Mouse (Mus musculus): Measurements from ENCODE around the gene Hspa1a. TPM values are rescaled to one million over a fixed set of nuclear protein-coding genes. Genes with fewer than 3 reads are reported as not detected.
A peak's percentile ranks its signal among the peaks of the same experiment; 100 is the strongest.
"Not testable (repeated sequence)": the region's sequence is repeated elsewhere in the genome, so short reads cannot be mapped to it uniquely, and the experiment has no call there.

Gene Hspa1a
- 10 to 100 TPM; 16.6 to 99.8 TPM for total RNA-seq (2021)
- long read RNA-seq, experiment 1, transcript Hspa1a-201 (1 exons, 2,967 nt) = major isoform, 18 of 18 reads
- long read RNA-seq, experiment 1, partial matches to known transcripts = 0 of 18 reads
- long read RNA-seq, experiment 1, other reads (novel, unspliced or antisense) = 0 of 18 reads
- long read RNA-seq, experiment 2, transcript Hspa1a-201 (1 exons, 2,967 nt) = major isoform, 5 of 5 reads
- long read RNA-seq, experiment 2, partial matches to known transcripts = 0 of 5 reads
- long read RNA-seq, experiment 2, other reads (novel, unspliced or antisense) = 0 of 5 reads

DNA sequence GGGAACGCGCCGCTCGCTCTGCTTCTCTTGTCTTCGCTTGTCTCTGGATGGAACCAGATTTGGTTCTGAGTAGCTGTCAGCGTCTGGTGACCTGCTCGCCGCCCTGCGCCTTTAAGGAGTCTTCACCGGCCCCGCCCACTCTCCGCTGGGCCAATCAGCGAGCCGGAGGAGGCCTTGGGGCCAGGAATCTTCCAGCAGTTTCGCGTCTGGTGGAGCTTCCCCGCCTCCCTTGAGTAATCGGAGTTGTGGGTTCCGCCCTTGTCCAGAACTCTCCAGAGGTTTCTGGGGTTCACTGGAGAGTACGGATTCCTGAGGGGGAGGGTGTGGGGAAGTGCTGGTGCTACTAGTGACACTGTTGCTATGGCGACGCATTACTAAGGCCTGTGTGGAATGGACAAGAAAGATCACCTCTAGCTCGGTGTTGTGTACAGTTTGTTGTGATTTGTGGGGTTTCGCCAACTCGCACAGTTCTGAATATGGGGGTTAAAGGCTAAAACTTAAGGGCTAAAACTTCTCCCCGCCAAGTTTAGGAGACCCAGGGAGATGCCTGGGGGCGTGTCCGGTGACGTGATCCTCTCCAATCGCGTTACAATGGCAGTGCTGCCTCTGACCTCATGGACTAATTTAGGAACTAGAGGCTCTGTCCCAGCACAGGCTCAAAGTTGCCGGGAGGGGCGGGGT is at the start of gene Hspa1a, which contains the start of gene Hspa1l:
Gene Hspa1a, minus strand, starts transcription at position 88 of the 681 bp plus-strand sequence.
Gene Hspa1l, plus strand, starts transcription at position 635 of the 681 bp plus-strand sequence.
- peak; percentile 89 for DNase-seq (ENCODE audit: low spot score)

DNA sequence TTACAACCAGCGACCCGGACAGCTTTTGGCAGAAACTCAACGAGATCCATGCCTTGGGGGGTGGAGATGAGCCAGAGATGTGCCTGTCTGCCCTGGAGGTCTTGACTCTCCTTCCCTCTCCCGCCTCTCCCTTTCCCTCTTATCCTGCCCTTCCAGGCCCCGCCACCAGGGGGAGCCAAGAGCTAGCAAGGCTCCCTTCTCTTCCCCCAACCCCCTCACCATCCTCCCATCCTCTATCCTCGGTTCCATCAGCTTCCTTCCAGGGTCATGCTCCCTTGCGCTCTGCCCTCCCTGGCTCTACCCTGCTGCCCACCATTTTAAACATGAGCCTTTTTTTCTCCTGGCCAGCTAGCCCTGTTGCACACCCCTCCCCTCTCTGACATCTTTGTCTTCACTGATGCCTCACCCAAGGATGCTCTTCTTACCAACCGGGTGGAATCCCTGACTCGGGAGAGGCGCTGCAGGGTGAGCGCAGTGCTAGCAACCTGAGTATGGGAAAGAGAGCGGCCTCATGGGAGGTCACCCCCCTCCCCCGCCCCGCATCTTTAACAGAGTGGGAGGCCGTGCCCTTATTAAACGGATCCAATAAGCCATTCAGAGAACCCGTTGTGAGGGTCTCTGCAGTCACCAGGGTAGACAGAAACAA is 49.3 kb upstream of the Hspa1a start:
- peak; percentile 89 for DNase-seq (ENCODE audit: low spot score)

DNA sequence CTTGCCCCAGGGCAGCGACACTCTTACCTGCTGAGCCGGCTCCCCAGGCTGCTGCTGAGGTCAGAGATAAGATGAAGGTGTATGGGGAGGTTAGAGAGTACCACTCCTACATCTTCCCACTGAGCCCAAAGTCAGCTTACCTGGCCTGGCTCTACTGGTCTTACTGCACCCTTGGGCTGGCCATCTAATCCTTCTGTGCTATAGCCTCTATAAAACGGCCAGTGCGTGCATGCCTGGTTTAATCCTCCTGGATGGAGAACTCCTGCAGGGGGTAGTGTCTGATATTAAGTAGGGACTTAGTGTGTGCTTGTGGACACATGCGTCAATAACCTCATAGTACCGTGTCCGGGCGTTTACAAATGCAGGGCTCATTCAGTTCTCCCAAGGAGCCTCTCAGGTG is 48.6 kb upstream of the Hspa1a start:
- no peak for DNase-seq (ENCODE audit: low spot score)

DNA sequence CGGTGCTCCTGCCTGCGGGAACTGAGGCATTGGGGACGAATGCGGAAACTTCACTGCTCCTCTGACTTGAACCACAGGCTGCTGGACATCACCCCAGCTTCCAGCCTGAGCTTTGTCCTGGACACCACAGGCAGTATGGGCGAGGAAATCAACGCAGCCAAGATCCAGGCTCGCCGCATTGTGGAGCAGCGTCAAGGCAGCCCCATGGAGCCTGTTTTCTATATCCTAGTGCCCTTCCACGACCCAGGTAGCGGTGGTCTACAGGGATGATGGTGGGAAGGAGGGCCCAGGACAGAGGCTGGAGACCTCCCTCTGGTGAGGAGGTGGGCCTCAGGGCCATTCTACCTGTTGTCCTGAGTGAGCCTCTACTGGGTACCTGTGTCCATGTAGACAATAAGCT is 47.9 kb upstream of the Hspa1a start:
- DNase-seq (ENCODE audit: low spot score) = no peak

DNA sequence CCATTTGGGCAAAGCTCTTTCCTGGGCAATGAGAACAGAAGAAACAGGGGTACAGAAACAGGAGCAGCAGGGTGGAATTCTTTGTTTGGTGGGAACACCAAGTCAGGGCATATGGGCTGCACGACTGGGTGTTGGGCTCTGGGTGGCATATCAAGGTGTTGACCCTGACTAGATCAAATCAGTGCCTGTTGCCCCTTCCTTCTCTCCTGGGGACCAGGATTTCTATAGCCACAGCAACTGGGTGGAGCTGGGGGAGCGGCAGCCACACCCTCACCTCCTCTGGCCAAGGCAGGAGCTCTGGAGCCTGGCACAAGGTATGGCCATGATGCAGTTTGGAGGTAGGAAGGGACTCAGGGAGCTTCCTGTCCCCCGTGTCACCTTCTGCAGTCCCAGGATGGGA is 46.2 kb upstream of the Hspa1a start:
- DNase-seq (ENCODE audit: low spot score) = no peak

DNA sequence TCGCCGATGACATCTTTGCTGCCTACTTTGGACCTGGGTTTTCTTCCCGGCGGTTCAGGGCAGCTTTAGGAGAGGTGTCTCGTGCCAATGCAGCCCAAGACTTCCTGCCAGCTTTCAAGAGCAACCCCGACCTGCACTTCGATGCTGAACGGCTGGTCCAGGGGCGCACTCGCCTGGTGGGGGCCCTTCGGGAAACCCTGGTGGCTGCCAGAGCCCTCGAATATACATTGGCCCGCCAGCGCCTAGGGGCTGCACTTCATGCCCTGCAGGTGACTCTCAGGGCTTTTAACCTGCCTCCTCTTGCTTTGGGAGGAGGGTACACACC is 45.7 kb upstream of the Hspa1a start:
- no peak for DNase-seq (ENCODE audit: low spot score)

DNA sequence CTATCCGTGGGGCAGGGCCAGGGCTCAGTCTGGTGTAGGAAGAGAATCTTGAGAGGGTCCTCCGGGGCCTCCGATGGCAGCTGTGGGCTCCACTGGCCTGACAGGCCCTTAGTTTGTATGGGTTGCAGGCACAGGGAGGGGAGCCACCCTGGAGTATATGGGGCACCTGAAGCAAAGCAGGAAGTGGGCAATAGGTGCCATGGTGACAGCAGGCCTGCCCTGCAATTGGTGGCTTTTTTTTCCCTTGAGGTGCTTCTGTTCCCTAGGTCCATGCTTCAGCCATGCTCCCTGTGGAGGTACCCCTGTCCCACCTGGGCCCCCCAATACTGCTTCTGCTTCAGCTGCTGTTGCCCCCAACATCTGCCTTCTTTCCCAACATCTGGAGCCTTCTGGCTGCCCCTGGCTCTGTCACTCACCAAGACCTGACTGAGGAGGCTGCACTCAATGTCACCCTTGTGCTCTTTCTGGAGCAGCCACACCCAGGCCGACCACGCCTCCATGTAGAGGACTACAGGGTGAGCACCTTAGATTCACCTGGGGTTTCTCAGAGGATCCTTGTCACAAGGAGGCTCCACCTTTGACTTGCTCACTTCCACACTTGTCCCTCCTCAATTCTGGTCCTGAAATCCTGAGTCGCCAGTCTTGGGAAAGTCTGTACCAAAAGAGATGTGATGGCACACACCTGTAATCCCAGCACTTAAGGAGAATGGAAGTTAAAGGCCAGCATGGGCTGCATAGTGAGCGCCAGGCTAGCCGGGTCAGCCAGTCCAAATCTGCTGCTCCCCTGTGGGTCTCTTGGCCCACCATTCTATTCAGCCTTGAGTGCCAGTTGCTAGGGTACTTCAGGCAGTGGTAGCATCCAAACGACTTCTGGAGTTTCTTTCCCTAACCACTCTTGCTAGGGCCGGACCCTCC is 45.1 kb upstream of the Hspa1a start:
- no peak for DNase-seq (ENCODE audit: low spot score)

DNA sequence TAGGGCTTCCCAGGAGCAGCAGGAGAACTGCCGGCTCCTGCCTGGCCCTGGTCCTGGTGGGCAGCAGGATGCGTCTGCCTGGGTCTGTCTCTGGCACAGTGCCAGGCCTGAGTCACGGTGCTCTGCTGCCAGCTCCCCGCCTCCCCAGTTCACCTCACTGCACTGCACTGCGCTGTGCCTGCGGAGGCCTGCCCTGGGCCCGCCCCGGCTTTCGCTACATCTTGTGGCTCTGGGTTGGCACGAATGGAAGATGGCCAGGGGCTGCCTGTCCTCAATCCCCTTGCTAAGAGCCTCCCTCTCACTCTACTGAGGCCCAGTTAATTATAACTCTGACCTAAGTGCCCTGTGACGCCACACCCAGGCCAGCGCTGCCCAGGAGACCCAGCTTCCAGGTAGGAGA is 44.4 kb upstream of the Hspa1a start, which contains the start of gene Vwa7:
Gene Vwa7, plus strand, starts transcription at position 204 of the 400 bp plus-strand sequence.
- peak; percentile 48 for DNase-seq (ENCODE audit: low spot score)

DNA sequence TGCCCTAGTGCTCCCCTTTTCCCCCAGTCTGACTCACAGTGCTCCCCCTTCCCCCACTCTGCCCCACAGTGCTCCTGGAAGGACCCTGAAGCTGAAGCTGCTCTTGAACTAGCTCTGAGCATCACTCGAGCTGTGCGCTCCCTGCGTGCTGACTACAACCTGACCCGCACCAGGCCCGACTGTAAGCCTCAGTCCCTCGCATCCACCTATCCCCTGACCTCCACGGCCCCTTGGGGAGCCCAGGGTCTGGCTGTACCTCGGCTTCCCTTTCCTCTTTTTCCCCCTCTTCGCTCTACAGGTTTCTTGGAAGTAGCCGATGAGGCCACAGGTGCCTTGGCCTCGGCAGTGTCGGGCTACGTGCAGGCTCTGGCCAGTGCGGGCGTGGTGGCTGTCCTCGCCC is 43.3 kb upstream of the Hspa1a start:
- DNase-seq (ENCODE audit: low spot score) = no peak

DNA sequence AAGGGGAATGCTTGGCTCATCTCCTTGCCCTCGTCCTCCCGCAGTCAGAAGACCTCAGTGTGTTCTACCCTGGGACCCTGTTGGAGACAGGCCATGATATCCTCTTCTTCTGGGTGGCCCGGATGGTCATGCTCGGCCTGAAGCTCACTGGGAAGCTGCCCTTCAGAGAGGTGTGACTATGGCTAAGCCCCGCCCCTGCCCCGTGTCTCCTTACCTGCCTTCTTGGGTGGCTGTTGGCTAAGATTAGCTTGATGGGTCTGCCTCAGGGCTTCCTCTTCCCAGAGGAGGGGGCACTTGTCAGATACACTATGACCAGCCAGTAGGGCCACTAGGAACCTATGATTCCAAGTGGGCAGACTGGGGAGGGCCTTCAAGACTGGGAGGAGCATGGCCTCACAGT is 41.3 kb upstream of the Hspa1a start:
- no peak for DNase-seq (ENCODE audit: low spot score)

DNA sequence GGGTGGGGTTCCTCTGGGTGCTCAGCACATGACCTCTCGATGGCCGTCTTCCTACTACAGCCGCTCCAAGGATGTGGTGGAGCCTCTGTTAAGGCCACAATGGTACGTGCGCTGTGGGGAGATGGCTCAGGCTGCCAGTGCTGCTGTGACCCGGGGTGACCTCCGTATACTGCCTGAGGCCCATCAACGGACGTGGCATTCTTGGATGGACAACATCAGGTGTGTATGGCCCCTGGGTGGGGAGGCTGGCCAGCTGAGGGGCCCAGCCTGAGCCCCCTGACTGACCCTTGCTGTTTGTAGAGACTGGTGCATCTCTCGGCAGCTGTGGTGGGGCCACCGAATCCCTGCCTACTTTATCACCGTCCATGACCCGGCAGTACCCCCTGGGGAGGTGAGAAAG is 40.5 kb upstream of the Hspa1a start:
- DNase-seq (ENCODE audit: low spot score) = no peak

DNA sequence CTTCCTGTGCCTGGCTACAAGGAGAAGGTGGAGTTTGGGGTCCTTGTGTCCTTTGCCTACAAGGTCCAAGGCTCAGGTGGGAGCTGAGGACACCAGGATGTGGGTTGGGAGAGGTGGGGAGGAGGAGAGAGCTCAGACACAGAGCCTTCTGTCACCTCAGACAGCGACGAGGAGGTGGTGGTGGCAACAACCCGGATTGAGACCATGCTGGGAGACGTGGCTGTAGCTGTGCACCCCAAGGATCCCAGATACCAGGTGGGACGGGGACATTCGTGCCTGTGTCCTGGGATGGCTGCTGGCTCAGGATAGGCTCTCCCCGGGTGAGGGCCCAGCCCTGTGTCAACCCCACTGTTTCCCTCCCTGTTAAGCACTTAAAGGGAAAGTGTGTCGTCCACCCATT is 39.5 kb upstream of the Hspa1a start:
- DNase-seq (ENCODE audit: low spot score) = no peak

DNA sequence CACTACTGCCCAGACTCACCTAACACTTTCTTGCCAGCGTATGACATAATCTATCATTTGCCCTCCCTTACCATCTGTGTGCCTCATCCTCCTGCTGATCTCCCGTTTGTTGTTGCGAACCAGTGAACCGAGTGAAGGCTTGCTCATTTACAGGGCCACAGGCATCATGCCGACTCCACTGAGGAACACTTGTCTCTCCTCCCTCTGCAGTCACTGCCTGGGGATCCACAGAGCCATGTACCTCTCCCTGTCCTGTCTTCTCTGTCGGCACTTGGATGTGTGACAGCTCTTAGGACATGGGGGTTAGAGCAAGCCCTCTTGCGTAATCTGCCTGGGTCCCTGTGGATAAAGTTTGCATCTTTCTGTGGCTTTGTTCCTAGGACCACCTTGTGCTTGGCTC is 37.6 kb upstream of the Hspa1a start:
- no peak for DNase-seq (ENCODE audit: low spot score)

DNA sequence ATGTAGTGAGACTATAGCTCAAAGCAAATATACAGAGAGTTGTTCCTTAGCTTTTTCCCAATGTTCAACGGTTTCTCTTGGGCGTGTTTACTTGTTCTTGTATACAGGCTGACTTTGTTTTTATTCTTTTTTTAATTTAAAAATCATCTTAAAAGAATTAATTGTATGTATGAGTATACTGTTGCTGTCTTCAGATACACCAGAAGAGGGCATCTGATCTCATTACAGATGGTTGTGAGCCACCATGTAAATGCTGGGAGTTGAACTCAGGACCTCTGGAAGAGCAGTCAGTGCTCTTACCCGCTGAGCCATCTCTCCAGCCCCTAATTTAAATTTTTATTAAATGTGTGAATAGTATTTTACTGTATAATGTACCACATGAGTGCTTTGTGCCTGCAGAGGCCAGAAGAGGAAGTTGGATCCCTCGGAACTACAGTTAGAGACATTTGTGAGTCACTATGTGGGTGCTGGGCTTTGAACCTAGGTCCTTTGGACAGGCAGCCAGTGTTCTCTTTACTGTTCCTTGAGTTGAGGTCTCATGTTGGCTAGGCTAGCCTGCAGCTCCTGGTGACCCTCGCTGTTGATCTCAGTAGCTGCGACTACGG is 35.5 kb upstream of the Hspa1a start:
- DNase-seq (ENCODE audit: low spot score) = no peak

DNA sequence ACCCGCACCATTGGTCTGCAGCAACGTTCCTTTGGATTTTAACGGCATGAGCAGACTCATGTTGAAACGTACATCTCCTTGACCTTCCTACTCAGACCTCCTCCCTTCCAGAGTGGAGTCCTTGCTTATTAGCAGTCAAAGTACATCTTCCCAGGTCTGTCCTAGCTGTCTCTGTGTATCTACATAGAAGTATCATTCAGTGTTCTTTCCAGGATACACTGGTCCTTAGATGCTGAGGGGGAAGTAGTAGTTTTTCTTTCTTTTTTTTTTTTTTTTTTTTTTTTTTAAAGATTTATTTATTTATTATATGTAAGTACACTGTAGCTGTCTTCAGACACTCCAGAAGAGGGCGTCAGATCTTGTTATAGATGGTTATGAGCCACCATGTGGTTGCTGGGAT is 33.9 kb upstream of the Hspa1a start:
- not testable (repeated sequence) for DNase-seq (ENCODE audit: low spot score)

DNA sequence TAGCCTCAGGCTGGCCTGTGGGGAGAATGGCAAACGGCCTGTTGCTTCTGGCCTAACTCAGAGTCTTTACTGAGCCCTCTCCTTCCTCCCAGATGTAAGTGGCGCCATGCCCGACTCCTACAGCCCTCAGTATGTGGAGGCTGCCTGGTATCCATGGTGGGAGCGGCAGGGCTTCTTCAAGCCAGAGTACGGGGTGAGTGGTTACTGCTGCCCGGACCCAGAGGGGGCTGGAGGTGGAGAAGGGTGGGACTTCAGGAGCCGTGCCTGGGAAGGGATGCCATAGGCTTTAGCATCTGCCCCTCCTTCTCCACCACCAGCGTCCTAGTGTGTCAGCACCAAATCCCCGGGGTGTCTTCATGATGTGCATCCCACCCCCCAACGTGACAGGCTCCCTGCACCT is 33.2 kb upstream of the Hspa1a start:
- no peak for DNase-seq (ENCODE audit: low spot score)

DNA sequence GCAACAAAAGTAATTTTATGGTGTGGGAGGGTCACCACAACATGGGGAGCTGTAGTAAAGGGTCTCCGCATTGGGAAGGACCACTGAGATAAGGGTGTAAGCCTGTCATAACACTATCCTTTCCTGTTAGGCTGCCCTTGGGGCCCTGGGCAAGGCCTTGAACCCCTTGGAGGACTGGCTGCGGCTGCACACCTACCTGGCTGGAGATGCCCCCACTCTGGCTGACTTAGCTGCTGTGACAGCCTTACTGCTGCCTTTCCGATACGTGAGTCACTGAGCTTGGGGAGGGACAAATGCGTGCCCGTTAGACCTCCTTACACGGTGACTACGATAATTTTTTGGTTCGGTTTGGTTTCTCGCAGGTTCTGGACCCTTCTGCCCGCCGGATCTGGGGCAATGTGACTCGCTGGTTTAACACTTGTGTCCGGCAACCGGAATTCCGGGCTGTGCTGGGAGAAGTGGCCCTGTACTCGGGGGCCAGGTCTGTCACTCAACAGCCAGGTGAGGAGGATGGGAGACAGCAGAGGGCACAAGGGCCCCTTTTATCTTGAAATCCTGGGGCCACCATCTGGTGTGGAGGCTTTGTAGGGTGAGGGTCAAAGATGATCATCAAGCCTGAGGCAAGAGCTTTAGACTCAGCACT is 32.2 kb upstream of the Hspa1a start:
- no peak for DNase-seq (ENCODE audit: low spot score)

DNA sequence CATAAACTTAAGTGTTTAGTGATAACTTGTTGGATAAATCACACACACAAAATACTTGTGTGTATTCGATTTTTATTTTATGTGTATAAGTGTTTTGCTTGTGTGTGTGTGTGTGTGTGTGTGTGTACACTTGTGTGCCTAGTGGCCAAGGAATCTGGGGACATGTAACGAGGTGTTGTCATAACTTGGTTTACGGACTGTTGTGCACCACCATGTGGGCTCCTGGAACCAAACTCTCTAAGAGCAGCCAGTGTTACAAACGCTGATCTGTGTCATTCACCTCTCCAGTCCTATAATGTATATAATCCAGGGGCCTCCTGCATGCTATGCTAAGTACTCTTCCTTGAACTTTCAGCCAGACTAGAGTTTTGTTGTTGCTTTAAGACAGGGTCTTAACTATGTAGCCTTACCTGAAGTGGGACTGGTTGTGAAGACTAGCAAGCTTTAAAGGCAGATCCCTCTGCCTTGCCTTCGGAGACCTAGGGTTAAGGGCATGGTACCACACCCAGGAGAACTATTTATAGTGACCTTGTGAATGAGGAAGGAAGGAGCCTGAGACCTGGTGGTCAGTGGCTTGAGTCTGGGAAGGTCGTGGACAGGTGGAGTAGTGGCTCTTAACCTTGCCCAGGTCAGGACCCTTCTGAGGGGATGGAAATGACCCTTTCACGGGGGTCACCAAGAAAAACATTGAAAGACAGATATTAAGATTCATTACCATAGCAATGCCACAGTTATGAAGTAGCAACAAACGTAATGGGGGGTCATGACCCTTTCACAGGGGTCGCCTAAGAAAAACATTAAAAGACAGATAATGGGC is 31.3 kb upstream of the Hspa1a start:
- no peak for DNase-seq (ENCODE audit: low spot score)

DNA sequence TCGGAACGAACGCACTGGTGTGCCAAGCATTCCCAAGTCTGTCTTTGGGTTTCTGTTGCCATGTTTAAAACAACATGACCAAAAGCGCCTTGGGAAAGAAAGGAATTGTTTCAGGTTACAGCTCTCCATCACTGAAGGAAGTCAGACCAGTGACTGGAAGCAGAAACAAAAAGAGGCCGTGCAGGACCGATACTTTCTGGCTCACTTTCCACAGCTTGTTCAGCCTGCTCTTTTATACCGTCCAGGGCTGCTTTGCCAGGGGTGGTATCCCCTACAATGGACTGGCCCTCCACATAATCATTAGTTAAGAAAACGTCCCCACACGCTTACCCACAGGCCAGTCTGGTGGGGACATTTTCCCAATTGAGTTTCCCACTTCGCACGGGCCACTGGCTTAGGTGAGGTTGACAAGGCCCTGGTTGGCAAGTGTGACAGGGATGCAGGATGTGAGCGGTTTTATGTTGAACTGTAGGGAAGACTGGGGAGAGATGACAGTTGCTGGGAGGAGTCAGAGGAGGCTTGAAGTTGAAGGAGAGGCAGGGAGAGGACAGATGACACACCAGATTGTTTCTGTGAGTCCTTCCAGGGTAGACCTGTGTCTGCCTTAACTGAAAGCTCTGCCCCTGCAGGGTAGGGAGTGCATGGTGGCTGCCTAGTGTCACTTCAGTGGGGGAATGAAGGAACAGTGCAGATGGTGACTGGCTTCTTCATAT is 30.4 kb upstream of the Hspa1a start:
- DNase-seq (ENCODE audit: low spot score) = no peak
